Comparison of ENCODE assay signal across 7 mouse cellular contexts in genomic region chr13:34078500-34079280, GRCm38 (mm10). TPM values are rescaled to one million over a fixed set of nuclear protein-coding genes. Genes with fewer than 3 reads are reported as not detected.
DNase-seq lines count a peak whose midpoint lies in the region; ATAC-seq and TF ChIP-seq lines count a peak whose summit lies in the region.

No protein-coding gene starts in this region.

- no peaks in the 10 kb centered on the region for H3K9me3 ChIP-seq in forebrain, embryonic 16.5 days (ENCODE audit: control insufficient read depth, low read length)
- no peaks in the 10 kb centered on the region for H3K9me3 ChIP-seq in liver, embryonic 15.5 days (replicated peaks)

- H3K36me3 ChIP-seq in testis, adult 2 months (ENCODE audit: control insufficient read depth, insufficient read depth, low read length): no peaks in the 10 kb centered on the region
- H3K36me3 ChIP-seq in forebrain, embryonic 16.5 days (ENCODE audit: control insufficient read depth, insufficient read depth): peaks cover 1% of the 10 kb centered on the region
- peaks cover 3% of the 10 kb centered on the region; the same call in 1 of the 2 replicates for H3K36me3 ChIP-seq in liver, embryonic 15.5 days (replicated peaks)

- H3K27ac ChIP-seq in testis, adult 2 months (ENCODE audit: control insufficient read depth, insufficient read depth, low read depth, low read length): no peak overlapping the region
- peak overlapping the region; percentile 12; the same call in 1 of the 2 replicates for H3K27ac ChIP-seq in forebrain, embryonic 16.5 days (ENCODE audit: low read length)
- no peak overlapping the region for H3K27ac ChIP-seq in liver, embryonic 15.5 days (replicated peaks)

- peak overlapping the region; percentile 79 for H3K4me2 ChIP-seq in forebrain, embryonic 16.5 days (ENCODE audit: low read length)
- peak overlapping the region; percentile 96 for H3K4me2 ChIP-seq in liver, embryonic 15.5 days

- 45% methylated on average over 16 of the region's 16 CpGs for WGBS in forebrain, embryonic 16.5 days
- WGBS in liver, embryonic 15.5 days (ENCODE audit: insufficient replicate concordance): 27% methylated on average over 16 of the region's 16 CpGs

- peak overlapping the region; percentile 90 for H3K4me3 ChIP-seq in testis, adult 2 months (ENCODE audit: control insufficient read depth, low read depth, low read length)
- peak overlapping the region; percentile 95 for H3K4me3 ChIP-seq in forebrain, embryonic 16.5 days (replicated peaks; ENCODE audit: low read length)
- peak overlapping the region; percentile 73 for H3K4me3 ChIP-seq in liver, embryonic 15.5 days (replicated peaks)

- no peak for TF ChIP-seq CTCF in testis, adult 2 months (IDR thresholded peaks at IDR 0.05; ENCODE audit: control insufficient read depth, insufficient read depth, insufficient replicate concordance, low read depth, low read length)

- no peak for DNase-seq in testis, postnatal 14 days (ENCODE audit: low spot score)
- no peak for DNase-seq in layer of hippocampus, adult 9-10 months (ENCODE audit: low spot score)

- H3K9ac ChIP-seq in forebrain, embryonic 16.5 days (replicated peaks; ENCODE audit: low read depth, low read length): no peak overlapping the region; the same call in 1 of the 2 replicates
- peak overlapping the region; percentile 79 for H3K9ac ChIP-seq in liver, embryonic 15.5 days

- peak; percentile 3; the same call in 1 of the 2 replicates for ATAC-seq in forebrain, embryonic 16.5 days
- ATAC-seq in liver, embryonic 15.5 days (ENCODE audit: insufficient read depth): no peak
- ATAC-seq in megakaryocyte-erythroid progenitor cell, adult 5-6 weeks (replicated peaks; ENCODE audit: low FRiP score, low TSS enrichment, poor library complexity, severe bottlenecking): no peak; the same call in 1 of the 2 replicates
- ATAC-seq in erythroid progenitor cell, adult 5-6 weeks (replicated peaks; ENCODE audit: low FRiP score, poor library complexity, severe bottlenecking): no peak

- peaks cover 19% of the 10 kb centered on the region for H3K4me1 ChIP-seq in testis, adult 2 months (ENCODE audit: control insufficient read depth, insufficient read depth, low read length)
- H3K4me1 ChIP-seq in forebrain, embryonic 16.5 days (replicated peaks; ENCODE audit: control insufficient read depth, insufficient read depth, low read length): peaks cover 19% of the 10 kb centered on the region
- peaks cover 25% of the 10 kb centered on the region for H3K4me1 ChIP-seq in liver, embryonic 15.5 days (replicated peaks)

- no peak for TF ChIP-seq POLR2A in testis, adult 2 months (IDR thresholded peaks at IDR 0.05; ENCODE audit: control insufficient read depth, low read depth, low read length)

- H3K27me3 ChIP-seq in testis, adult 2 months (ENCODE audit: control insufficient read depth, insufficient read depth, low read length): peaks cover 2% of the 10 kb centered on the region; the same call in 1 of the 2 replicates
- no peaks in the 10 kb centered on the region for H3K27me3 ChIP-seq in forebrain, embryonic 16.5 days (replicated peaks; ENCODE audit: control insufficient read depth, insufficient read depth, low read length)
- H3K27me3 ChIP-seq in liver, embryonic 15.5 days: 0 out of 2 replicates have a peak, but pooled peaks cover 7% of the 10 kb centered on the region

RNA-seq across cellular contexts. Expression of gene Tubb2a, which starts 0.9 kb away (rescaled TPM):
- 36.0 and 49.5 TPM in 2 replicates for polyA plus RNA-seq in testis, adult 2 months (2012; rRNA removed)
- polyA plus RNA-seq in forebrain, embryonic 16.5 days (2015; fragmentation: Nextera tagmentation; extraction: Ambion mirVana): 1,717 and 2,137 TPM in 2 replicates
- polyA plus RNA-seq in liver, embryonic 15.5 days (2015; fragmentation: Nextera tagmentation; extraction: Ambion mirVana): 62.6 and 74.2 TPM in 2 replicates
- 18.2 and 19.1 TPM in 2 replicates for total RNA-seq in megakaryocyte-erythroid progenitor cell, adult 5-6 weeks (2014; fragmentation: Nextera tagmentation)
- total RNA-seq in megakaryocyte-erythroid progenitor cell, adult 5-6 weeks (2017): 19.0 and 21.9 TPM in 2 replicates
- total RNA-seq in erythroid progenitor cell, adult 5-6 weeks (2015; ENCODE audit: low replicate concordance): 27.7 and 29.6 TPM in 2 replicates
- total RNA-seq in erythroid progenitor cell, adult 5-6 weeks (2017; ENCODE audit: low replicate concordance): 27.4 and 38.5 TPM in 2 replicates

RNA-seq across cellular contexts. Expression of gene Bphl, which starts 41.3 kb away (rescaled TPM):
- 12.3 and 13.1 TPM in 2 replicates for polyA plus RNA-seq in testis, adult 2 months (2012; rRNA removed)
- polyA plus RNA-seq in forebrain, embryonic 16.5 days (2015; fragmentation: Nextera tagmentation; extraction: Ambion mirVana): 35.5 and 39.0 TPM in 2 replicates
- polyA plus RNA-seq in liver, embryonic 15.5 days (2015; fragmentation: Nextera tagmentation; extraction: Ambion mirVana): 47.6 and 49.2 TPM in 2 replicates
- 15.3 and 33.4 TPM in 2 replicates for total RNA-seq in megakaryocyte-erythroid progenitor cell, adult 5-6 weeks (2014; fragmentation: Nextera tagmentation)
- 16.5 and 27.3 TPM in 2 replicates for total RNA-seq in megakaryocyte-erythroid progenitor cell, adult 5-6 weeks (2017)
- 25.6 and 27.4 TPM in 2 replicates for total RNA-seq in erythroid progenitor cell, adult 5-6 weeks (2015; ENCODE audit: low replicate concordance)
- total RNA-seq in erythroid progenitor cell, adult 5-6 weeks (2017; ENCODE audit: low replicate concordance): 2.7 and 4.7 TPM in 2 replicates

RNA-seq across cellular contexts. Expression of gene Tubb2b, which starts 51.6 kb away (rescaled TPM):
- polyA plus RNA-seq in testis, adult 2 months (2012; rRNA removed): 0.46 and 2.1 TPM in 2 replicates
- 1,170 and 1,210 TPM in 2 replicates for polyA plus RNA-seq in forebrain, embryonic 16.5 days (2015; fragmentation: Nextera tagmentation; extraction: Ambion mirVana)
- polyA plus RNA-seq in liver, embryonic 15.5 days (2015; fragmentation: Nextera tagmentation; extraction: Ambion mirVana): 1.1 and 1.4 TPM in 2 replicates
- not detected in 2 replicates for total RNA-seq in megakaryocyte-erythroid progenitor cell, adult 5-6 weeks (2014; fragmentation: Nextera tagmentation)
- not detected in 2 replicates for total RNA-seq in megakaryocyte-erythroid progenitor cell, adult 5-6 weeks (2017)
- not detected in 2 replicates for total RNA-seq in erythroid progenitor cell, adult 5-6 weeks (2015; ENCODE audit: low replicate concordance)
- 1.4 TPM in 1 of 2 replicates, not detected in the other for total RNA-seq in erythroid progenitor cell, adult 5-6 weeks (2017; ENCODE audit: low replicate concordance)

Comparison
In these comparisons a context has a peak if more than half of its experiments do, and no peak if none do; other contexts are left out.
1. RNA of gene Tubb2a, which starts 0.9 kb away (polyA plus RNA-seq): 1,717 to 2,137 TPM in forebrain, embryonic 16.5 days; 62.6 to 74.2 TPM in liver, embryonic 15.5 days and 36.0 to 49.5 TPM in testis, adult 2 months; every median in the first group is over 10 times any median in the second.
2. RNA of gene Tubb2b, which starts 51.6 kb away (polyA plus RNA-seq): 1,170 to 1,210 TPM in forebrain, embryonic 16.5 days; 1.1 to 1.4 TPM in liver, embryonic 15.5 days and 0.46 to 2.1 TPM in testis, adult 2 months; every median in the first group is over 100 times any median in the second.
3. Peak in every context shown above with its lines, with median percentiles within 50 percentile points of each other: H3K4me3 ChIP-seq.